Mouse (Mus musculus) small intestine, adult 10 weeks (tissue): Measurements from ENCODE around the gene Best1. TPM values are rescaled to one million over a fixed set of nuclear protein-coding genes. Genes with fewer than 3 reads are reported as not detected.

Source experiments
- polyA plus RNA-seq: library from polyadenylated mRNA; stranded (reverse); fragments of 350-450 nt; fragmentation: Illumina TruSeq; extraction: RNeasy Lipid Tissue Mini Kit (QIAGEN cat#74804); gene quantifications from one replicate; pipeline ENCODE4 v1.2.3, GENCODE M21; 2014; ENCODE audit warnings: low replicate concordance

Gene Best1
- not detected for polyA plus RNA-seq

DNA sequence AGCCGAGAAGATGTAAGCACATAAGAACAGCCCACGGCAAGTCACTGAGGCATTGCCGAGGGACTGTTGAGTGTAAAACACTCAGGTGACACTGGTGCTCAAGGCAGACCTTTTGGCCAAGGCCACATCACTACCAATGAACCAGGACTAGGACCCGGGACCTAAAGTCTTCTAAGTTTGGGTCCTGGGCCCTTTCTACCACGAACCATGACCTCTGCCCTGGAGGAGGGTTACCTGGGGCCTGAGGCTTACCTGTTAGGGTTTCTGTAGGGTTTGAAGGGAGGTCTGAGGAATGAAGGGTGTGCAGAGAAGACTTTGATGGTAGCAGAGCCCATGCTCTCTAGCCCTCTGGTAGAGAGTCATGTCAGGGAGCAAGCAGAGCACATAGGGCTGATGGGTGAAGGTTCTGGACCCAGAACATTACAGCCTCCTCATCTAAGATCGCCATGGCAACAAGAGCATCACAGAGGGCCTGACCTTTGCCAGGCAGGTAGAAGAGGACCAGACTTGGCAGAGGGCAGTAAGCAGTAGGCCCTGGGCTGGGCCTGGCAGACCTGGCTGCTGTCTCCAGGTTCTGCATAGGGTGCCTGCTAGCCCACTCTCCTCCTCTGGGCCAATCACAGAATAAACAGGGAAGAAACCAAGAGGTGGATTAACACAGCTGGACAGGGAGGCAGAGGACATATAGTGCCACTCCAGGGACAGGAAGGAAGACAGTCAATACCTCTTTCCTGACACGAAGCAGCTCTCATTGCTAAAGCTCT is at the start of gene Best1, which contains the start of gene Rab3il1:
Gene Best1, minus strand, starts transcription at position 428 of the 764 bp plus-strand sequence.
Gene Rab3il1, plus strand, starts transcription at position 464 of the 764 bp plus-strand sequence.

DNA sequence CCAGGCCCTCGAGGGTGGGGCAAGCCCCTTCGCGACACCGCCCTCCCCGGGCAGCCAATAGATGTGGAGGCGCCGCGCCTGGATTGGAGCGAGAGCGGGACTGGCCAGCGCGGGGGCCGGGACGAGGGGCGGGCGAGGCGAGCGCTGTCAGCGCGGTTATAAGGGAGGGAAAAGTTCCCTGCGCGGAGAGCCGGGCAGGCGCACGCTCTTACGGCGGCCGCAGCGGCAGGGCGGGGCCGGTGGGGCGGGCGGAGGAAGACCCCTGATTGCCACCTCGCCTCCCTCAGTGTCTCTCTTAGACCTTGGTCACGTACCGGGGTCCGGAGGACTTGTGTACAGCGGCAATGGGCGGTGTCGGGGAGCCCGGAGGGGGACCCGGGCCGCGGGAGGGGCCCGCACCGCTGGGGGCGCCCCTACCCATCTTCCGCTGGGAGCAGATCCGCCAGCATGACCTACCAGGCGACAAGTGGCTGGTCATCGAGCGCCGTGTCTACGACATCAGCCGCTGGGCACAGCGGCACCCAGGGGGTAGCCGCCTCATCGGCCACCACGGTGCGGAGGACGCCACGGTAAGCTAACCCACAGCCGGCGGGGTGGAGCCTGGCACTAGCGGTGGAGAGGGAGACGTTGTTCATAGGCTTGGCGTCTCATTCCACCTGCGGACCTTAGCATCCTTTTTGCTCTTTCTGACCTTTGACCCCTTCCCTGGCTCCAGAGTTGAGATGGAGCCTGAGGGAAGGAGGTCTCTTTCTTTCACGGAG is 40.1 kb upstream of the Best1 start, which contains the start of gene Fads3:
Gene Fads3, plus strand, starts transcription at position 182 of the 761 bp plus-strand sequence.

DNA sequence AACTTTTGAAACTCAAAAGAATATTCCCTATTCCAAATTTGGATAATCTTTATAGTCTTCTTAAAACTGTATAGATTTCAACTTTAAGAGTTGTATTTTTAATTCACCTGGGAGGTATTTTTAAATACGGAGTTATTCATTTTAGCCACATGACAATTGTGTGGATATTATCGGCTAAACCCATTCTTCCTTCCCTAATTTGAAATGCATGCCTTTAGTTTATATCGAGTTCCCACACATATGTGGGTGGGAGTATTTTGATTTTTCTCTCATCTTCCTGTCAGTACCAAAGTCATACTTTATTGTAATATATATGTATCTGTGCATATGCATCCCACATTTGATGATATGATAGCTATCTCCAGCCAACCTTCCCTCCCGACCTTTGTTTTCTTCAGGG is 21.2 kb downstream of the Best1 start, which contains the start of gene Fth1:
Gene Fth1, plus strand, starts transcription at position 341 of the 400 bp plus-strand sequence.

Other genes starting within 250 kb of the Best1 start
- gene Scgb2a2, start 154.1 kb downstream of the Best1 start, polyA plus RNA-seq, result not detected
- 3.5 TPM for gene Incenp, start 102.1 kb downstream of the Best1 start, polyA plus RNA-seq
- gene Fth1, start 21.0 kb downstream of the Best1 start, polyA plus RNA-seq, result 4,177 TPM
- 0.41 TPM for gene Rab3il1, start within 50 bp of the Best1 start, polyA plus RNA-seq
- gene Fads3, start 39.9 kb upstream of the Best1 start, polyA plus RNA-seq, result 3.3 TPM
- gene Fads2, start 100.1 kb upstream of the Best1 start, polyA plus RNA-seq, result 4.8 TPM
- gene Fads1, start 181.3 kb upstream of the Best1 start, polyA plus RNA-seq, result 23.1 TPM
- 12.3 TPM for gene Tmem258, start 202.4 kb upstream of the Best1 start, polyA plus RNA-seq
- gene Fen1, start 202.5 kb upstream of the Best1 start, polyA plus RNA-seq, result 2.0 TPM
- gene Myrf, start 239.1 kb upstream of the Best1 start, polyA plus RNA-seq, result 3.0 TPM